Mouse (Mus musculus) embryo, embryonic 11.5 days (tissue): ENCODE data around the gene Tmem38a.

Experiments used
- DNase-seq: peaks from one replicate; pipeline ENCODE4 v3.0.0-alpha.2; 2012; ENCODE audit warnings: low read depth, low spot score

The Tmem38a gene

GRCm38 (mm10) chr8:72571611-72572473 is at the start of gene Tmem38a:
Tmem38a (plus strand) TSS chr8:72572055.
- peak; percentile 48 for DNase-seq

- DNase-seq: no peak
These were observed 39.8 kb upstream of the Tmem38a start for GRCm38 (mm10) chr8:72532103-72532502.

GRCm38 (mm10) chr8:72534888-72535287 is 37.0 kb upstream of the Tmem38a start:
- no peak for DNase-seq

- DNase-seq: no peak
These were observed 32.6 kb upstream of the Tmem38a start for GRCm38 (mm10) chr8:72539234-72539633.

- no peak for DNase-seq
These were observed 24.6 kb upstream of the Tmem38a start for GRCm38 (mm10) chr8:72547122-72547801.

GRCm38 (mm10) chr8:72547802-72548643 is 23.8 kb upstream of the Tmem38a start, which contains the start of gene Med26:
Med26 (minus strand) TSS chr8:72548270.
- DNase-seq: peak; percentile 99

GRCm38 (mm10) chr8:72548644-72549313 is 23.1 kb upstream of the Tmem38a start:
- DNase-seq: no peak

GRCm38 (mm10) chr8:72549314-72549892 is 22.5 kb upstream of the Tmem38a start:
- no peak for DNase-seq

- no peak for DNase-seq
These were observed 16.1 kb upstream of the Tmem38a start for GRCm38 (mm10) chr8:72555770-72556169.

- DNase-seq: no peak
These were observed 10.7 kb upstream of the Tmem38a start for GRCm38 (mm10) chr8:72561111-72561689.

- no peak for DNase-seq
These were observed 5.9 kb upstream of the Tmem38a start for GRCm38 (mm10) chr8:72565970-72566369.

- DNase-seq: peak; percentile 96
These were observed 933 bp upstream of the Tmem38a start, which contains the start of gene Smim7 for GRCm38 (mm10) chr8:72570633-72571610. Smim7 (minus strand) TSS chr8:72571088.

GRCm38 (mm10) chr8:72572507-72572906 is 652 bp downstream of the Tmem38a start:
- no peak for DNase-seq

GRCm38 (mm10) chr8:72573450-72573849 is 1.6 kb downstream of the Tmem38a start:
- no peak for DNase-seq

GRCm38 (mm10) chr8:72575915-72576314 is 4.1 kb downstream of the Tmem38a start:
- DNase-seq: no peak

GRCm38 (mm10) chr8:72577266-72577665 is 5.4 kb downstream of the Tmem38a start:
- DNase-seq: no peak

- DNase-seq: no peak
These were observed 6.1 kb downstream of the Tmem38a start for GRCm38 (mm10) chr8:72577941-72578340.

GRCm38 (mm10) chr8:72579374-72579773 is 7.5 kb downstream of the Tmem38a start:
- DNase-seq: no peak

GRCm38 (mm10) chr8:72583056-72583771 is 11.4 kb downstream of the Tmem38a start:
- no peak for DNase-seq
